Mouse (Mus musculus) heart, embryonic 13.5 days (tissue): ENCODE data around the gene Thap3. TPM values are rescaled to one million over a fixed set of nuclear protein-coding genes. Genes with fewer than 3 reads are reported as not detected.
A peak's percentile ranks its signal among the peaks of the same experiment; 100 is the strongest.

Experiments used
- ATAC-seq: fragments of 200-750 bp; cut with Nextera tagmentation; 2 replicates; pipeline ENCODE4 v1.8.0; 2017; ENCODE audit warnings: moderate TSS enrichment; ENCODE audit not compliant: insufficient number of reproducible peaks, low FRiP score, low TSS enrichment; ENCODE audit errors: extremely low read depth
- H3K27ac ChIP-seq: fragments of 300-500 bp; sonication (generic); replicated peaks from 2 replicates; pipeline ENCODE4 v1.5.1; 2015; ENCODE audit warnings: moderate library complexity, mild to moderate bottlenecking, inconsistent platforms
- H3K27me3 ChIP-seq: fragments of 300-500 bp; sonication (generic); replicated peaks from 2 replicates; pipeline ENCODE4 v1.6.1; 2015; ENCODE audit warnings: mild to moderate bottlenecking, inconsistent platforms
- H3K36me3 ChIP-seq: fragments of 300-500 bp; sonication (generic); 2 replicates; pipeline ENCODE4 v1.6.1; 2015; ENCODE audit warnings: mild to moderate bottlenecking, inconsistent platforms
- H3K4me1 ChIP-seq: fragments of 300-500 bp; sonication (generic); 2 replicates; pipeline ENCODE4 v1.6.1; 2015; ENCODE audit warnings: inconsistent platforms
- H3K4me2 ChIP-seq: fragments of 300-500 bp; sonication (generic); 2 replicates; pipeline ENCODE4 v1.6.1; 2015; ENCODE audit warnings: inconsistent platforms, mild to moderate bottlenecking, moderate library complexity
- H3K4me3 ChIP-seq: fragments of 300-500 bp; sonication (generic); 2 replicates; pipeline ENCODE4 v1.5.1; 2015; ENCODE audit warnings: moderate library complexity, mild to moderate bottlenecking, inconsistent platforms
- H3K9ac ChIP-seq: fragments of 300-500 bp; sonication (generic); 2 replicates; pipeline ENCODE4 v1.6.1; 2015; ENCODE audit warnings: inconsistent platforms, mild to moderate bottlenecking, moderate library complexity
- H3K9me3 ChIP-seq: fragments of 300-500 bp; sonication (generic); 2 replicates; pipeline ENCODE4 v1.6.1; 2016; ENCODE audit warnings: inconsistent platforms
- WGBS: fragments of 180-500 bp; shearing (Covaris S2); methylation state at CpG from one replicate; pipeline ENCODE4 v1.1.7; 2015; ENCODE audit warnings: mixed read lengths; 5-methylcytosine and 5-hydroxymethylcytosine counted together
- polyA plus RNA-seq: library from polyadenylated mRNA; unstranded; fragments of >200 nt; fragmentation: Nextera tagmentation; extraction: Ambion mirVana; gene quantifications from 2 replicates; pipeline ENCODE4 v1.2.1, GENCODE M21; 2015

Thap3 gene
- polyA plus RNA-seq, 1 experiment from 2014 or later = 26.1 TPM

GRCm38 (mm10) chr4:151980699-151981098 is 8.1 kb downstream of the Thap3 start:
- Histone ChIP-seq H3K4me3 (no peak overlapping the region), H3K4me1 (peaks cover 20% of the 10 kb centered on the region), H3K9ac (no peak overlapping the region), H3K36me3 (peaks cover 79% of the 10 kb centered on the region), H3K27me3 (no peaks in the 10 kb centered on the region), H3K9me3 (no peaks in the 10 kb centered on the region), H3K4me2 (no peak overlapping the region), H3K27ac (no peak overlapping the region)
- ATAC-seq = no peak
- WGBS = 72% methylated on average over 8 of the region's 8 CpGs

GRCm38 (mm10) chr4:151977748-151978147 is 11.0 kb downstream of the Thap3 start:
- 38% methylated on average over 10 of the region's 10 CpGs for WGBS
- H3K36me3 ChIP-seq = peaks cover 86% of the 10 kb centered on the region

GRCm38 (mm10) chr4:151975441-151975840 is 13.4 kb downstream of the Thap3 start:
- Histone ChIP-seq H3K36me3 (peaks cover 87% of the 10 kb centered on the region), H3K27me3 (no peaks in the 10 kb centered on the region), H3K9ac (no peak overlapping the region), H3K27ac (no peak overlapping the region), H3K9me3 (peaks cover 3% of the 10 kb centered on the region; the same call in 1 of the 2 replicates), H3K4me3 (no peak overlapping the region), H3K4me1 (peaks cover 6% of the 10 kb centered on the region), H3K4me2 (no peak overlapping the region)
- WGBS = 86% methylated on average over 3 of the region's 3 CpGs
- ATAC-seq = no peak

More at GRCm38 (mm10) chr4:151977748-151978147, 11.0 kb downstream of the Thap3 start:
- Histone ChIP-seq H3K9ac (no peak overlapping the region), H3K27ac (no peak overlapping the region), H3K4me1 (peaks cover 5% of the 10 kb centered on the region), H3K27me3 (no peaks in the 10 kb centered on the region), H3K4me2 (no peak overlapping the region), H3K9me3 (peaks cover 3% of the 10 kb centered on the region; the same call in 1 of the 2 replicates), H3K4me3 (no peak overlapping the region)
- no peak for ATAC-seq

GRCm38 (mm10) chr4:151972221-151972967 is 16.4 kb downstream of the Thap3 start:
- Histone ChIP-seq H3K4me1 (peaks cover 7% of the 10 kb centered on the region), H3K36me3 (peaks cover 89% of the 10 kb centered on the region), H3K9me3 (peaks cover 3% of the 10 kb centered on the region; the same call in 1 of the 2 replicates), H3K27ac (no peak overlapping the region), H3K27me3 (no peaks in the 10 kb centered on the region), H3K9ac (no peak overlapping the region), H3K4me2 (no peak overlapping the region), H3K4me3 (no peak overlapping the region)
- 68% methylated on average over 10 of the region's 10 CpGs for WGBS
- no peak for ATAC-seq

- no peak for ATAC-seq
- peaks cover 81% of the 10 kb centered on the region for H3K36me3 ChIP-seq
Measured at GRCm38 (mm10) chr4:151968204-151968921, 20.4 kb downstream of the Thap3 start.

GRCm38 (mm10) chr4:151962817-151963216 is 26.0 kb downstream of the Thap3 start:
- WGBS = 76% methylated on average over 3 of the region's 3 CpGs
- H3K9ac ChIP-seq = no peak overlapping the region
- H3K4me3 ChIP-seq = no peak overlapping the region
- H3K27me3 ChIP-seq = no peaks in the 10 kb centered on the region
- no peak overlapping the region for H3K4me2 ChIP-seq
- H3K4me1 ChIP-seq = peaks cover 12% of the 10 kb centered on the region
- H3K36me3 ChIP-seq = peaks cover 81% of the 10 kb centered on the region
- no peak overlapping the region for H3K27ac ChIP-seq
- no peak for ATAC-seq
- H3K9me3 ChIP-seq = no peaks in the 10 kb centered on the region

More at GRCm38 (mm10) chr4:151968204-151968921, 20.4 kb downstream of the Thap3 start:
- Histone ChIP-seq H3K27ac (no peak overlapping the region), H3K9ac (no peak overlapping the region), H3K4me1 (peaks cover 7% of the 10 kb centered on the region), H3K27me3 (no peaks in the 10 kb centered on the region), H3K9me3 (no peaks in the 10 kb centered on the region), H3K4me3 (no peak overlapping the region), H3K4me2 (no peak overlapping the region)
- 89% methylated on average over 26 of the region's 26 CpGs for WGBS

- Histone ChIP-seq H3K36me3 (peaks cover 88% of the 10 kb centered on the region), H3K4me3 (no peak overlapping the region), H3K27ac (peak overlapping the region; percentile 51), H3K4me2 (no peak overlapping the region), H3K9ac (no peak overlapping the region), H3K4me1 (peaks cover 27% of the 10 kb centered on the region), H3K9me3 (no peaks in the 10 kb centered on the region), H3K27me3 (no peaks in the 10 kb centered on the region)
- no peak for ATAC-seq
- 57% methylated on average over 3 of the region's 3 CpGs for WGBS
Measured at GRCm38 (mm10) chr4:151960513-151960854, 28.3 kb downstream of the Thap3 start.

GRCm38 (mm10) chr4:151959849-151960512 is 28.8 kb downstream of the Thap3 start:
- Histone ChIP-seq H3K4me2 (no peak overlapping the region), H3K9me3 (no peaks in the 10 kb centered on the region), H3K4me1 (peaks cover 27% of the 10 kb centered on the region), H3K4me3 (no peak overlapping the region), H3K9ac (no peak overlapping the region), H3K27ac (peak overlapping the region; percentile 51), H3K27me3 (no peaks in the 10 kb centered on the region), H3K36me3 (peaks cover 89% of the 10 kb centered on the region)
- 76% methylated on average over 11 of the region's 11 CpGs for WGBS
- ATAC-seq = no peak

- ATAC-seq = no peak; the same call in 1 of the 2 replicates
- H3K27ac ChIP-seq = no peak overlapping the region
Measured at GRCm38 (mm10) chr4:151957584-151958315, 31.0 kb downstream of the Thap3 start.

GRCm38 (mm10) chr4:151955791-151956190 is 33.0 kb downstream of the Thap3 start:
- H3K9ac ChIP-seq = no peak overlapping the region
- H3K9me3 ChIP-seq = no peaks in the 10 kb centered on the region
- no peak for ATAC-seq
- no peaks in the 10 kb centered on the region for H3K27me3 ChIP-seq
- peaks cover 27% of the 10 kb centered on the region for H3K4me1 ChIP-seq
- peaks cover 94% of the 10 kb centered on the region for H3K36me3 ChIP-seq
- WGBS = 80% methylated on average over 1 of the region's 1 CpGs
- no peak overlapping the region for H3K27ac ChIP-seq
- no peak overlapping the region for H3K4me3 ChIP-seq
- H3K4me2 ChIP-seq = no peak overlapping the region

More at GRCm38 (mm10) chr4:151957584-151958315, 31.0 kb downstream of the Thap3 start:
- H3K9ac ChIP-seq = no peak overlapping the region
- H3K4me2 ChIP-seq = no peak overlapping the region
- H3K27me3 ChIP-seq = no peaks in the 10 kb centered on the region
- no peaks in the 10 kb centered on the region for H3K9me3 ChIP-seq
- 43% methylated on average over 9 of the region's 9 CpGs for WGBS
- peaks cover 89% of the 10 kb centered on the region for H3K36me3 ChIP-seq
- H3K4me3 ChIP-seq = no peak overlapping the region
- H3K4me1 ChIP-seq = peaks cover 27% of the 10 kb centered on the region

GRCm38 (mm10) chr4:151953209-151953608 is 35.6 kb downstream of the Thap3 start:
- no peak overlapping the region for H3K4me2 ChIP-seq
- ATAC-seq = no peak
- H3K27me3 ChIP-seq = no peaks in the 10 kb centered on the region
- H3K9ac ChIP-seq = no peak overlapping the region
- peaks cover 38% of the 10 kb centered on the region for H3K4me1 ChIP-seq
- no peak overlapping the region for H3K4me3 ChIP-seq
- no peak overlapping the region for H3K27ac ChIP-seq
- no peaks in the 10 kb centered on the region for H3K9me3 ChIP-seq
- H3K36me3 ChIP-seq = peaks cover 68% of the 10 kb centered on the region
- 84% methylated on average over 6 of the region's 6 CpGs for WGBS
